Mouse (Mus musculus): ENCODE measurements around the gene Cops4.

- TF ChIP-seq CTCF (IDR thresholded peaks at IDR 0.05; ENCODE audit: extremely low read depth, insufficient read length, insufficient replicate concordance, low read depth, low read length) (no peak), POLR2A (IDR thresholded peaks at IDR 0.05; ENCODE audit: low read depth, low read length) (no peak)
Measured at GRCm38 (mm10) chr5:100512576-100512975, 5.5 kb upstream of the Cops4 start.
